ENCODE assay signal across 12 mouse cellular contexts in genomic region chr4:148925589-148926359, GRCm38 (mm10).
DNase-seq lines count a peak whose midpoint lies in the region; ATAC-seq lines count a peak whose summit lies in the region.
"Had no signal": no experiment of that assay in that cellular context is flagged by ENCODE, and none has a peak within 500 bp of the region (broad histone marks: within the 10 kb centered on the region; RNA-seq: fewer than 3 reads in every experiment).

No protein-coding gene starts in this region.

- H3K36me3 ChIP-seq in heart, embryonic 12.5 days = no peaks in the 10 kb centered on the region; the same call in 1 of the 2 replicates
- H3K36me3 ChIP-seq in embryonic facial prominence, embryonic 11.5 days (replicated peaks; ENCODE audit: control insufficient read depth, insufficient read depth, low read depth, low read length) = no peaks in the 10 kb centered on the region
- H3K36me3 ChIP-seq: midbrain, embryonic 12.5 days had no signal

- peaks cover 97% of the 10 kb centered on the region for H3K4me1 ChIP-seq in heart, embryonic 12.5 days (replicated peaks)
- peaks cover 12% of the 10 kb centered on the region for H3K4me1 ChIP-seq in embryonic facial prominence, embryonic 11.5 days (ENCODE audit: control insufficient read depth, insufficient read depth, low read length)

- ATAC-seq in heart, embryonic 12.5 days (ENCODE audit: insufficient number of reproducible peaks, low FRiP score) = no peak
- ATAC-seq in embryonic facial prominence, embryonic 11.5 days (replicated peaks; ENCODE audit: insufficient number of reproducible peaks, low FRiP score, low TSS enrichment, low read depth) = 0 out of 2 replicates have a peak, but pooled peaks have one; percentile 6

- H3K4me2 ChIP-seq in heart, embryonic 12.5 days = no peak overlapping the region
- H3K4me2 ChIP-seq in embryonic facial prominence, embryonic 11.5 days (ENCODE audit: low read depth, low read length) = no peak overlapping the region
- H3K4me2 ChIP-seq: midbrain, embryonic 12.5 days had no signal

- H3K9me3 ChIP-seq in heart, embryonic 12.5 days (replicated peaks) = no peaks in the 10 kb centered on the region
- no peaks in the 10 kb centered on the region for H3K9me3 ChIP-seq in embryonic facial prominence, embryonic 11.5 days (replicated peaks; ENCODE audit: control insufficient read depth, low read length)
- H3K9me3 ChIP-seq: midbrain, embryonic 12.5 days had no signal

- peak overlapping the region; percentile 64 for H3K9ac ChIP-seq in heart, embryonic 12.5 days
- no peak overlapping the region for H3K9ac ChIP-seq in embryonic facial prominence, embryonic 11.5 days (replicated peaks; ENCODE audit: low read length)
- H3K9ac ChIP-seq: midbrain, embryonic 12.5 days had no signal

- peaks cover 7% of the 10 kb centered on the region for H3K27me3 ChIP-seq in heart, embryonic 12.5 days (replicated peaks)
- H3K27me3 ChIP-seq in embryonic facial prominence, embryonic 11.5 days (ENCODE audit: control insufficient read depth, insufficient read depth, low read length) = peaks cover 25% of the 10 kb centered on the region

- H3K4me3 ChIP-seq in heart, embryonic 12.5 days = no peak overlapping the region
- H3K4me3 ChIP-seq in embryonic facial prominence, embryonic 11.5 days (ENCODE audit: low read depth, low read length) = no peak overlapping the region
- H3K4me3 ChIP-seq: midbrain, embryonic 12.5 days had no signal

- H3K27ac ChIP-seq in heart, embryonic 12.5 days (ENCODE audit: poor library complexity, severe bottlenecking) = peak overlapping the region; percentile 64
- no peak overlapping the region for H3K27ac ChIP-seq in embryonic facial prominence, embryonic 11.5 days (replicated peaks; ENCODE audit: low read depth, low read length)
- H3K27ac ChIP-seq: midbrain, embryonic 12.5 days had no signal

- DNase-seq in heart, adult 9 months (ENCODE audit: low spot score in 2 of 2) = no peak
- no peak for DNase-seq in embryonic facial prominence, embryonic 11.5 days (ENCODE audit: low spot score)
- DNase-seq in kidney, postnatal 14 days = peak; percentile 65
- peak; percentile 86 for DNase-seq in lung, postnatal 25 days (ENCODE audit: low spot score)
- DNase-seq in ovary, adult 18-20 months (ENCODE audit: low spot score) = no peak
- DNase-seq in frontal cortex, postnatal 14 days (ENCODE audit: low spot score in 2 of 2) = no peak
- DNase-seq in spleen, adult 12 weeks (ENCODE audit: low spot score) = no peak
- DNase-seq: cerebellum, postnatal 36 days; layer of hippocampus, postnatal 36 days; right cerebral cortex, postnatal 25 days had no signal

- 27% methylated on average over 18 of the region's 18 CpGs for WGBS in heart, embryonic 12.5 days
- WGBS in embryonic facial prominence, embryonic 11.5 days = 30% methylated on average over 18 of the region's 18 CpGs

Comparison
In these comparisons a context has a peak if more than half of its experiments do, and no peak if none do; other contexts are left out.
1. DNase-seq: peak in kidney, postnatal 14 days (single experiment) and lung, postnatal 25 days (single experiment); none in heart, adult 9 months (0 of 2), embryonic facial prominence, embryonic 11.5 days (single experiment), ovary, adult 18-20 months (single experiment), frontal cortex, postnatal 14 days (0 of 2) and spleen, adult 12 weeks (single experiment).